Mouse (Mus musculus) layer of hippocampus, adult 11-12 months (tissue): Measurements from ENCODE around the gene Serinc2.

Experiments
- DNase-seq: peaks from one replicate; pipeline ENCODE4 v3.0.0; 2022; ENCODE audit warnings: low spot score

Serinc2 gene

GRCm38 (mm10) chr4:130279105-130279504, at the start of gene Serinc2:
Serinc2 (minus strand) TSS chr4:130279205.
- DNase-seq = no peak

- DNase-seq = no peak
These were observed 48.4 kb upstream of the Serinc2 start for GRCm38 (mm10) chr4:130327366-130327765.

GRCm38 (mm10) chr4:130325446-130325845, 46.4 kb upstream of the Serinc2 start:
- no peak for DNase-seq

GRCm38 (mm10) chr4:130323607-130324006, 44.6 kb upstream of the Serinc2 start:
- no peak for DNase-seq

- no peak for DNase-seq
These were observed 44.2 kb upstream of the Serinc2 start for GRCm38 (mm10) chr4:130323165-130323564.

GRCm38 (mm10) chr4:130322567-130322966, 43.6 kb upstream of the Serinc2 start:
- no peak for DNase-seq

- DNase-seq = no peak
These were observed 42.6 kb upstream of the Serinc2 start for GRCm38 (mm10) chr4:130321640-130322039.

GRCm38 (mm10) chr4:130319564-130319963, 40.6 kb upstream of the Serinc2 start:
- DNase-seq = no peak

GRCm38 (mm10) chr4:130318122-130318521, 39.1 kb upstream of the Serinc2 start:
- DNase-seq = no peak

- DNase-seq = no peak
These were observed 37.7 kb upstream of the Serinc2 start for GRCm38 (mm10) chr4:130316691-130317090.

GRCm38 (mm10) chr4:130315771-130316527, 36.9 kb upstream of the Serinc2 start:
- no peak for DNase-seq

- DNase-seq = no peak
These were observed 34.5 kb upstream of the Serinc2 start for GRCm38 (mm10) chr4:130313552-130313951.

GRCm38 (mm10) chr4:130312526-130312925, 33.5 kb upstream of the Serinc2 start:
- DNase-seq = no peak

GRCm38 (mm10) chr4:130309254-130309653, 30.2 kb upstream of the Serinc2 start:
- no peak for DNase-seq

- peak; percentile 76 for DNase-seq
These were observed 29.5 kb upstream of the Serinc2 start, which contains the start of the genes Fabp3 and Gm10570 for GRCm38 (mm10) chr4:130308231-130309081. Fabp3 (plus strand) TSS chr4:130308595. Gm10570 (minus strand) TSS chr4:130308674.

- DNase-seq = no peak
These were observed 28.8 kb upstream of the Serinc2 start for GRCm38 (mm10) chr4:130307851-130308230.

GRCm38 (mm10) chr4:130306796-130307630, 28.0 kb upstream of the Serinc2 start:
- DNase-seq = no peak

GRCm38 (mm10) chr4:130304746-130305145, 25.7 kb upstream of the Serinc2 start:
- no peak for DNase-seq

GRCm38 (mm10) chr4:130302285-130302870, 23.4 kb upstream of the Serinc2 start:
- no peak for DNase-seq

- no peak for DNase-seq
These were observed 20.6 kb upstream of the Serinc2 start for GRCm38 (mm10) chr4:130299629-130300018.

- no peak for DNase-seq
These were observed 20.0 kb upstream of the Serinc2 start for GRCm38 (mm10) chr4:130298877-130299628.
